Mouse (Mus musculus): ENCODE data around the gene Maea. TPM values are rescaled to one million over a fixed set of nuclear protein-coding genes. Genes with fewer than 3 reads are reported as not detected.

The Maea gene
- polyA plus RNA-seq, 2 experiments: 116 to 168 TPM

DNA sequence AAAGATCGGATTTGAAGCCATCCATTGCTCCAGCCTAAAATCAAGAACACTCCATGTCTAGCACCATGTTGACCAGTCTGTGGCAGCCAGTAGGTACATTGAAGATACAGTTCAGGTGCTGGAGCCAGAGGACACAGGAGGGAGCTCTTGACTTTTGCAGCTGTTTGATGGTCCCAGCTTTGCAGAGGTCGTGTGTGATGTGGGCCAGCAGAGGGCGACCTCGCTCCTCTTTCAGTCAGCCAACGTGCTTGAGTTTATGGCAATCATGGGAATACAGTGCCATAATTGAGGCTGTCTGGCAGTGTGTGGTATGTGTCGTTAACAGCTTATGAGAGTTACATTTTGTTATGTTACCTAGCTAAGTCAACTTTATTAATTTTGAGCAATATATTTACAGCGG is 58.5 kb downstream of the Maea start:
- Histone ChIP-seq H3K4me3 (replicated peaks; ENCODE audit: low read length) (no peak overlapping the region), H3K27me3 (ENCODE audit: control insufficient read depth, insufficient read depth, low read length) (no peaks in the 10 kb centered on the region), H3K9me3 (ENCODE audit: control insufficient read depth, low read length) (no peaks in the 10 kb centered on the region), H3K4me2 (replicated peaks; ENCODE audit: low read depth, low read length, severe bottlenecking) (no peak overlapping the region), H3K4me1 (ENCODE audit: control insufficient read depth, insufficient read depth, low read length) (no peaks in the 10 kb centered on the region), H3K9ac (ENCODE audit: low read depth, low read length, severe bottlenecking) (no peak overlapping the region), H3K27ac (replicated peaks; ENCODE audit: low read depth, low read length) (no peak overlapping the region), H3K36me3 (ENCODE audit: control insufficient read depth, insufficient read depth, low read length) (peaks cover 39% of the 10 kb centered on the region)
- 10% methylated on average over 7 of the region's 7 CpGs for WGBS
- DNase-seq (ENCODE audit: low spot score) (peak; percentile 72), ATAC-seq (ENCODE audit: low FRiP score, low read depth) (peak; percentile 77)
- no peak for TF ChIP-seq POLR2A (IDR thresholded peaks at IDR 0.05; ENCODE audit: borderline replicate concordance, extremely low read depth, insufficient read depth, insufficient read length)

DNA sequence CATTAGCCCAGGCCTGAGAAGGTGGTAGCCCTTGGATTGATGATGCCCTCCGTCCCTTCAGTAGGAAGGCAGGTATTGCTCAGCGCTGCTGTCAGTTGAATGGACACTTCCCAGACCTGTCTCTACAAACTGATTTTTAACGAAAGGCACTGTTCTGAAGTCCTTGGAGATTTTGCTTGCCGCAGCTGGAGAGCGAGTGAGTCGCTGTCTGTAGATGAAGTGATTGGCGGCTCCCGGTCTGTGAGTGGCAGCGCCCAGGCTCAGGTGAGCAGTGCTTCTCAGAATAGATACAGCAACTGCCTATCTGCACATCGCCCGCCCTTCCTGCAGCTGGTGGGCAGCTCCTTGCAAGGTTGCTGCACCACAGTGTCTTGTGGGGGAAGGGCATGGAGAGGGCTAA is 60.4 kb downstream of the Maea start:
- Histone ChIP-seq H3K27ac (replicated peaks; ENCODE audit: low read depth, low read length) (no peak overlapping the region), H3K9me3 (ENCODE audit: control insufficient read depth, low read length) (no peaks in the 10 kb centered on the region), H3K4me1 (ENCODE audit: control insufficient read depth, insufficient read depth, low read length) (no peaks in the 10 kb centered on the region), H3K36me3 (ENCODE audit: control insufficient read depth, insufficient read depth, low read length) (peaks cover 29% of the 10 kb centered on the region), H3K4me3 (replicated peaks; ENCODE audit: low read length) (no peak overlapping the region), H3K9ac (ENCODE audit: low read depth, low read length, severe bottlenecking) (no peak overlapping the region), H3K4me2 (replicated peaks; ENCODE audit: low read depth, low read length, severe bottlenecking) (no peak overlapping the region), H3K27me3 (ENCODE audit: control insufficient read depth, insufficient read depth, low read length) (no peaks in the 10 kb centered on the region)
- ATAC-seq (ENCODE audit: low FRiP score, low read depth) (no peak), DNase-seq (ENCODE audit: low spot score) (no peak)
- no peak for TF ChIP-seq POLR2A (IDR thresholded peaks at IDR 0.05; ENCODE audit: borderline replicate concordance, extremely low read depth, insufficient read depth, insufficient read length)
- WGBS: 81% methylated on average over 11 of the region's 11 CpGs

DNA sequence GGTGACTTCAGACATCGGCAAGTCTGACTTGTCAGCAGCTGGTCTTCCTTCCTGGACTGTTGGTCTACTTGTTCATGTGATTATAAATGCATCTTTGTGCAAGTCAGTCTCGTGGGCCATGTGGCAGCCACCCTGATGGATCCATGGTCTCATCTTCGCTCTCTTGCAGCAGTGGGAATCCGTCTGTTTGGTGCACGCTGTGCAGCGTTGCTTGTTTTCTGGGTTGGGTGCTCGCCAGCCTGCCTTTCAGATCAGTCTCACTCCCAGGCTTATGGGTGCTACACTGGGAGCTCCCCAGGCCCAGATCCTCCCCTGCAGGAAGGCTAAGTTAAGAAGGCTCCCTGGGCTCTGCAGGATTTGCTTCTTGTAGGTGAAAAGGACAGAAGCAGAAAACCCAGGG is 61.5 kb downstream of the Maea start:
- Histone ChIP-seq H3K9me3 (ENCODE audit: control insufficient read depth, low read length) (no peaks in the 10 kb centered on the region), H3K9ac (ENCODE audit: low read depth, low read length, severe bottlenecking) (no peak overlapping the region), H3K36me3 (ENCODE audit: control insufficient read depth, insufficient read depth, low read length) (peaks cover 20% of the 10 kb centered on the region), H3K4me3 (replicated peaks; ENCODE audit: low read length) (no peak overlapping the region), H3K27me3 (ENCODE audit: control insufficient read depth, insufficient read depth, low read length) (no peaks in the 10 kb centered on the region), H3K27ac (replicated peaks; ENCODE audit: low read depth, low read length) (no peak overlapping the region), H3K4me1 (ENCODE audit: control insufficient read depth, insufficient read depth, low read length) (no peaks in the 10 kb centered on the region), H3K4me2 (replicated peaks; ENCODE audit: low read depth, low read length, severe bottlenecking) (no peak overlapping the region)
- no peak for TF ChIP-seq POLR2A (IDR thresholded peaks at IDR 0.05; ENCODE audit: borderline replicate concordance, extremely low read depth, insufficient read depth, insufficient read length)
- WGBS: 83% methylated on average over 7 of the region's 7 CpGs
- DNase-seq (ENCODE audit: low spot score): no peak
- ATAC-seq (ENCODE audit: low FRiP score, low read depth): no peak

DNA sequence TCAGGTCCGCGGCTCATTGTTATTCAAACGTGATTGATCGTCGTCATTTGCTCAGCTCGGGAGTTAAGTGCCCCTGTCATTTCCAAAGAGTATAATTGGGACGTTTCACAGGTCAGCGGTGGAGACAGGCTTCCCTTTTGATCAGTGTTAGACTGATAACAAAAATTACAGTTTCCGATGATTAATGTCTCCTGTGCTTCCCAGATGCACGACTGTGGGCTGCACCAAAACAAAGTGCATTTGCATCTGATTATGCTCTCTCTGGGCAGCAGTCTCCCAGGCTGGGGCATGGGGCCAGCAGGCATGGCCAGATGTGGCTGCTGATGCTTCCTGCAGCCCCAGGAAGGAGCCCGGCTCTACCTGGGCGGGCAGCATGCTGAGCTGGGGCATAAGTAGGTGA is 65.5 kb downstream of the Maea start:
- no peaks in the 10 kb centered on the region for H3K9me3 ChIP-seq (ENCODE audit: control insufficient read depth, low read length)
- no peaks in the 10 kb centered on the region for H3K4me1 ChIP-seq (ENCODE audit: control insufficient read depth, insufficient read depth, low read length)
- H3K4me3 ChIP-seq (replicated peaks; ENCODE audit: low read length): no peak overlapping the region
- no peak overlapping the region for H3K27ac ChIP-seq (replicated peaks; ENCODE audit: low read depth, low read length)
- peaks cover 15% of the 10 kb centered on the region for H3K36me3 ChIP-seq (ENCODE audit: control insufficient read depth, insufficient read depth, low read length)
- no peak for DNase-seq (ENCODE audit: low spot score)
- no peak for ATAC-seq (ENCODE audit: low FRiP score, low read depth)
- no peak overlapping the region for H3K4me2 ChIP-seq (replicated peaks; ENCODE audit: low read depth, low read length, severe bottlenecking)
- no peak for TF ChIP-seq POLR2A (IDR thresholded peaks at IDR 0.05; ENCODE audit: borderline replicate concordance, extremely low read depth, insufficient read depth, insufficient read length)
- H3K27me3 ChIP-seq (ENCODE audit: control insufficient read depth, insufficient read depth, low read length): no peaks in the 10 kb centered on the region
- WGBS: 48% methylated on average over 12 of the region's 12 CpGs
- no peak overlapping the region for H3K9ac ChIP-seq (ENCODE audit: low read depth, low read length, severe bottlenecking)

DNA sequence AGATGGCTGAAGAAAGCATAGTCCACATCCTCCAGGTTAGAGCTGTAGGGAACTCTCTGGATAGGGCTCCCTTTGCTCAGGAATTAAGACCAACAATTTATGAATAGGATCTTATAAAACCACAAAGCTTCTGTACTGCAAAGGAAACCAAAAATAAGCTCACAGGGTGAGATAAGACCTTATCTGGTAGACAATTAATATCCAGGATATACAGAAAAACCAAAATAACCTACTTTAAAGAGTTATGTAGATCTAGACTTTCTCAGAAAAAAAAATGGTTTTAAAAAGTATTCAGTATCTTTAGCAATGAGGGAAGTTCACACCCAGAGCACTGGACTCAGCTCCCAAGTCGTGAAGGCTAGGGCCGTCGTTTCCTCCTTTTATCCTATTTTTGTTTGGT is 85.0 kb downstream of the Maea start:
- WGBS: 79% methylated on average over 3 of the region's 3 CpGs
- H3K4me2 ChIP-seq (replicated peaks; ENCODE audit: low read depth, low read length, severe bottlenecking): no peak overlapping the region
- no peaks in the 10 kb centered on the region for H3K27me3 ChIP-seq (ENCODE audit: control insufficient read depth, insufficient read depth, low read length)
- H3K27ac ChIP-seq (replicated peaks; ENCODE audit: low read depth, low read length): no peak overlapping the region
- H3K4me1 ChIP-seq (ENCODE audit: control insufficient read depth, insufficient read depth, low read length): no peaks in the 10 kb centered on the region
- H3K9ac ChIP-seq (ENCODE audit: low read depth, low read length, severe bottlenecking): no peak overlapping the region
- peaks cover 12% of the 10 kb centered on the region; the same call in 1 of the 2 replicates for H3K36me3 ChIP-seq (ENCODE audit: control insufficient read depth, insufficient read depth, low read length)
- H3K4me3 ChIP-seq (replicated peaks; ENCODE audit: low read length): no peak overlapping the region
- no peak for TF ChIP-seq POLR2A (IDR thresholded peaks at IDR 0.05; ENCODE audit: borderline replicate concordance, extremely low read depth, insufficient read depth, insufficient read length)
- ATAC-seq (ENCODE audit: low FRiP score, low read depth) (no peak), DNase-seq (ENCODE audit: low spot score) (no peak)
- no peaks in the 10 kb centered on the region for H3K9me3 ChIP-seq (ENCODE audit: control insufficient read depth, low read length)

Other genes with a start within 250 kb of the Maea start
- 0.15 and 0.16 TPM in 2 replicates for gene Slc5a1, start 231.3 kb upstream of the Maea start, polyA plus RNA-seq (2012; rRNA removed)
- gene Slc5a1, start 231.3 kb upstream of the Maea start, polyA plus RNA-seq (2014; fragmentation: Nextera tagmentation; extraction: Ambion mirVana): 0.37 and 1.0 TPM in 2 replicates
- 26.0 and 28.8 TPM in 2 replicates for gene Spon2, start 117.1 kb upstream of the Maea start, polyA plus RNA-seq (2012; rRNA removed)
- 23.1 and 23.9 TPM in 2 replicates for gene Spon2, start 117.1 kb upstream of the Maea start, polyA plus RNA-seq (2014; fragmentation: Nextera tagmentation; extraction: Ambion mirVana)
- gene Ctbp1, start 60.5 kb upstream of the Maea start, polyA plus RNA-seq (2012; rRNA removed): 266 and 270 TPM in 2 replicates
- 341 and 376 TPM in 2 replicates for gene Ctbp1, start 60.5 kb upstream of the Maea start, polyA plus RNA-seq (2014; fragmentation: Nextera tagmentation; extraction: Ambion mirVana)
- gene Uvssa, start 43.0 kb downstream of the Maea start, polyA plus RNA-seq (2012; rRNA removed): 11.0 and 11.5 TPM in 2 replicates
- 10.0 and 11.7 TPM in 2 replicates for gene Uvssa, start 43.0 kb downstream of the Maea start, polyA plus RNA-seq (2014; fragmentation: Nextera tagmentation; extraction: Ambion mirVana)
- not detected in 2 replicates for gene Nkx1-1, start 98.5 kb downstream of the Maea start, polyA plus RNA-seq (2012; rRNA removed)
- gene Nkx1-1, start 98.5 kb downstream of the Maea start, polyA plus RNA-seq (2014; fragmentation: Nextera tagmentation; extraction: Ambion mirVana): not detected in 2 replicates

Measured in limb, embryonic 14.5 days (tissue).